Mouse (Mus musculus) lung, postnatal 0 days (tissue): ENCODE data around the gene Arhgef28.

Experiments
- CTCF ChIP-seq: IDR thresholded peaks from 2 replicates; pipeline ENCODE4 v1.5.1; 2016; ENCODE audit warnings: antibody characterized with exemption, mild to moderate bottlenecking
- EP300 ChIP-seq: IDR thresholded peaks from 2 replicates; pipeline ENCODE4 v1.6.1; 2016; ENCODE audit warnings: antibody characterized with exemption, mild to moderate bottlenecking, control low read depth

DNA sequence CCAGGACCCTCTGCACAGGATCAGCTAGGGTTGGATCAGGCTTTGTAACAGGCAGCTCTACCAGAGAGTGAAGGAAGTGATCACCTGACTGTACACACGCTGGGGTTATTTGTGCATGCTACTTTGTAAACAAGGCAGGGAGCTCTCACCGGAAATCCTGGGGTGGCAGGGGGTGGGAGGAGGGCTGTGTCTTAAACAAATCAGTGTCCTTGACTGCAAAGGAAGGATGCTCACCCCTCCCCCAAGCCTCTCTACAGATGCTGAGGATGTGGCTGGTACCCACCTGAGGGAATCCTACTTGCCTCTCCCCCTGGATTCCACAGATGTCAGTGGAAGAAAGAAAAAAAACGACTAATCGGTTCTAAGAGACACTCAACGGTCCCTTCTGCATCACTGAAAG lies 176.2 kb downstream of the Arhgef28 start:
- TF ChIP-seq CTCF, result no peak
- TF ChIP-seq EP300, result no peak
